Mouse (Mus musculus) heart, embryonic 15.5 days (tissue): ENCODE results near the gene Ssbp3. TPM values are rescaled to one million over a fixed set of nuclear protein-coding genes. Genes with fewer than 3 reads are reported as not detected.
A peak's percentile ranks its signal among the peaks of the same experiment; 100 is the strongest.

ENCODE experiments used
- ATAC-seq: fragments of 200-750 bp; cut with Nextera tagmentation; replicated peaks from 2 replicates; pipeline ENCODE4 v1.8.0; 2017; ENCODE audit warnings: low read depth, moderate TSS enrichment; ENCODE audit not compliant: insufficient number of reproducible peaks, insufficient read depth, low FRiP score
- H3K27ac ChIP-seq: fragments of 300-500 bp; sonication (generic); 2 replicates; pipeline ENCODE4 v1.5.1; 2015; ENCODE audit warnings: mild to moderate bottlenecking, inconsistent platforms
- H3K27me3 ChIP-seq: fragments of 300-500 bp; sonication (generic); 2 replicates; pipeline ENCODE4 v1.6.1; 2015; ENCODE audit warnings: inconsistent platforms
- H3K36me3 ChIP-seq: fragments of 300-500 bp; sonication (generic); 2 replicates; pipeline ENCODE4 v1.6.1; 2015; ENCODE audit warnings: mild to moderate bottlenecking, inconsistent platforms
- H3K4me1 ChIP-seq: fragments of 300-500 bp; sonication (generic); replicated peaks from 2 replicates; pipeline ENCODE4 v1.6.1; 2015; ENCODE audit warnings: inconsistent platforms
- H3K4me2 ChIP-seq: fragments of 300-500 bp; sonication (generic); 2 replicates; pipeline ENCODE4 v1.6.1; 2015; ENCODE audit warnings: inconsistent platforms, mild to moderate bottlenecking, moderate library complexity
- H3K4me3 ChIP-seq: fragments of 300-500 bp; sonication (generic); 2 replicates; pipeline ENCODE4 v1.5.1; 2015; ENCODE audit warnings: mild to moderate bottlenecking, inconsistent platforms
- H3K9ac ChIP-seq: fragments of 300-500 bp; sonication (generic); 2 replicates; pipeline ENCODE4 v1.6.1; 2015; ENCODE audit warnings: mild to moderate bottlenecking, inconsistent platforms
- H3K9me3 ChIP-seq: fragments of 300-500 bp; sonication (generic); replicated peaks from 2 replicates; pipeline ENCODE4 v1.6.1; 2016; ENCODE audit warnings: inconsistent platforms
- WGBS: fragments of 180-500 bp; shearing (Covaris S2); methylation state at CpG from one replicate; pipeline ENCODE4 v1.1.7; 2015; ENCODE audit warnings: mixed read lengths; 5-methylcytosine and 5-hydroxymethylcytosine counted together
- polyA plus RNA-seq: library from polyadenylated mRNA; unstranded; fragments of >200 nt; fragmentation: Nextera tagmentation; extraction: Ambion mirVana; gene quantifications from 2 replicates; pipeline ENCODE4 v1.2.1, GENCODE M21; 2015

Ssbp3 gene
- polyA plus RNA-seq, 1 experiment from 2014 or later = 53.3 TPM

GRCm38 (mm10) chr4:107004346-107004745 lies 93.8 kb downstream of the Ssbp3 start:
- Histone ChIP-seq H3K27me3 (no peaks in the 10 kb centered on the region), H3K9me3 (no peaks in the 10 kb centered on the region), H3K27ac (0 out of 2 replicates have a peak overlapping the region, but pooled peaks have one; percentile 3), H3K36me3 (no peaks in the 10 kb centered on the region), H3K4me2 (no peak overlapping the region), H3K9ac (no peak overlapping the region), H3K4me3 (no peak overlapping the region), H3K4me1 (peaks cover 40% of the 10 kb centered on the region)
- 77% methylated on average over 3 of the region's 3 CpGs for WGBS
- ATAC-seq = no peak

GRCm38 (mm10) chr4:107005166-107005565 lies 94.7 kb downstream of the Ssbp3 start:
- Histone ChIP-seq H3K4me1 (peaks cover 34% of the 10 kb centered on the region), H3K9ac (no peak overlapping the region), H3K27ac (no peak overlapping the region), H3K4me3 (no peak overlapping the region), H3K9me3 (no peaks in the 10 kb centered on the region), H3K36me3 (no peaks in the 10 kb centered on the region; the same call in 1 of the 2 replicates), H3K27me3 (no peaks in the 10 kb centered on the region), H3K4me2 (no peak overlapping the region)
- WGBS = 78% methylated on average over 5 of the region's 5 CpGs
- no peak for ATAC-seq

- H3K4me2 ChIP-seq = no peak overlapping the region
- H3K36me3 ChIP-seq = no peaks in the 10 kb centered on the region; the same call in 1 of the 2 replicates
- no peaks in the 10 kb centered on the region for H3K27me3 ChIP-seq
- no peak overlapping the region for H3K4me3 ChIP-seq
- peaks cover 30% of the 10 kb centered on the region for H3K4me1 ChIP-seq
- no peak for ATAC-seq
- no peak overlapping the region for H3K9ac ChIP-seq
- WGBS = 72% methylated on average over 4 of the region's 4 CpGs
- H3K27ac ChIP-seq = no peak overlapping the region
- H3K9me3 ChIP-seq = no peaks in the 10 kb centered on the region
Measured at GRCm38 (mm10) chr4:107006229-107006628, 95.7 kb downstream of the Ssbp3 start.

GRCm38 (mm10) chr4:107006807-107007206 lies 96.3 kb downstream of the Ssbp3 start:
- Histone ChIP-seq H3K4me2 (no peak overlapping the region), H3K9ac (no peak overlapping the region), H3K4me3 (no peak overlapping the region), H3K27ac (no peak overlapping the region), H3K9me3 (no peaks in the 10 kb centered on the region), H3K4me1 (peaks cover 27% of the 10 kb centered on the region), H3K27me3 (no peaks in the 10 kb centered on the region), H3K36me3 (no peaks in the 10 kb centered on the region; the same call in 1 of the 2 replicates)
- 86% methylated on average over 6 of the region's 6 CpGs for WGBS
- ATAC-seq = no peak

GRCm38 (mm10) chr4:107007359-107007758 lies 96.9 kb downstream of the Ssbp3 start:
- no peaks in the 10 kb centered on the region; the same call in 1 of the 2 replicates for H3K36me3 ChIP-seq
- 90% methylated on average over 8 of the region's 8 CpGs for WGBS
- no peaks in the 10 kb centered on the region for H3K27me3 ChIP-seq
- H3K4me3 ChIP-seq = no peak overlapping the region
- H3K9ac ChIP-seq = no peak overlapping the region
- H3K27ac ChIP-seq = no peak overlapping the region
- no peak for ATAC-seq
- H3K4me1 ChIP-seq = peaks cover 28% of the 10 kb centered on the region
- H3K9me3 ChIP-seq = no peaks in the 10 kb centered on the region
- H3K4me2 ChIP-seq = no peak overlapping the region

GRCm38 (mm10) chr4:107008161-107008560 lies 97.7 kb downstream of the Ssbp3 start:
- H3K27ac ChIP-seq = no peak overlapping the region
- H3K9me3 ChIP-seq = no peaks in the 10 kb centered on the region
- peaks cover 30% of the 10 kb centered on the region for H3K4me1 ChIP-seq
- no peaks in the 10 kb centered on the region; the same call in 1 of the 2 replicates for H3K36me3 ChIP-seq
- H3K9ac ChIP-seq = no peak overlapping the region
- no peak for ATAC-seq
- no peak overlapping the region for H3K4me2 ChIP-seq
- no peak overlapping the region for H3K4me3 ChIP-seq
- no peaks in the 10 kb centered on the region for H3K27me3 ChIP-seq
- 86% methylated on average over 2 of the region's 2 CpGs for WGBS

- H3K36me3 ChIP-seq = no peaks in the 10 kb centered on the region; the same call in 1 of the 2 replicates
- no peaks in the 10 kb centered on the region for H3K9me3 ChIP-seq
- WGBS = 91% methylated on average over 7 of the region's 7 CpGs
- H3K27me3 ChIP-seq = no peaks in the 10 kb centered on the region
- no peak overlapping the region for H3K27ac ChIP-seq
- H3K4me3 ChIP-seq = no peak overlapping the region
- H3K9ac ChIP-seq = no peak overlapping the region
- peaks cover 32% of the 10 kb centered on the region for H3K4me1 ChIP-seq
- no peak overlapping the region for H3K4me2 ChIP-seq
- ATAC-seq = no peak
Measured at GRCm38 (mm10) chr4:107009548-107009947, 99.0 kb downstream of the Ssbp3 start.

GRCm38 (mm10) chr4:107011325-107012004 lies 101.0 kb downstream of the Ssbp3 start:
- 81% methylated on average over 8 of the region's 8 CpGs for WGBS
- H3K4me3 ChIP-seq = no peak overlapping the region
- no peaks in the 10 kb centered on the region for H3K27me3 ChIP-seq
- no peaks in the 10 kb centered on the region for H3K9me3 ChIP-seq
- H3K27ac ChIP-seq = no peak overlapping the region
- H3K9ac ChIP-seq = no peak overlapping the region
- no peak overlapping the region for H3K4me2 ChIP-seq
- no peaks in the 10 kb centered on the region; the same call in 1 of the 2 replicates for H3K36me3 ChIP-seq
- H3K4me1 ChIP-seq = peaks cover 38% of the 10 kb centered on the region
- no peak for ATAC-seq

- no peak overlapping the region for H3K4me2 ChIP-seq
- peaks cover 43% of the 10 kb centered on the region for H3K4me1 ChIP-seq
- H3K36me3 ChIP-seq = no peaks in the 10 kb centered on the region; the same call in 1 of the 2 replicates
- H3K27ac ChIP-seq = peak overlapping the region; percentile 16; the same call in 1 of the 2 replicates
- no peak for ATAC-seq
- no peaks in the 10 kb centered on the region for H3K9me3 ChIP-seq
- 56% methylated on average over 13 of the region's 13 CpGs for WGBS
- no peaks in the 10 kb centered on the region for H3K27me3 ChIP-seq
- no peak overlapping the region for H3K9ac ChIP-seq
- H3K4me3 ChIP-seq = no peak overlapping the region
Measured at GRCm38 (mm10) chr4:107012005-107012478, 101.5 kb downstream of the Ssbp3 start.

GRCm38 (mm10) chr4:107012574-107012973 lies 102.1 kb downstream of the Ssbp3 start:
- 73% methylated on average over 3 of the region's 3 CpGs for WGBS
- Histone ChIP-seq H3K4me1 (peaks cover 49% of the 10 kb centered on the region), H3K4me3 (no peak overlapping the region), H3K9me3 (no peaks in the 10 kb centered on the region), H3K4me2 (no peak overlapping the region), H3K9ac (no peak overlapping the region), H3K36me3 (no peaks in the 10 kb centered on the region; the same call in 1 of the 2 replicates), H3K27ac (peak overlapping the region; percentile 16; the same call in 1 of the 2 replicates), H3K27me3 (no peaks in the 10 kb centered on the region)
- ATAC-seq = no peak

- Histone ChIP-seq H3K4me2 (no peak overlapping the region), H3K4me3 (no peak overlapping the region), H3K9ac (no peak overlapping the region), H3K27ac (no peak overlapping the region; the same call in 1 of the 2 replicates), H3K27me3 (no peaks in the 10 kb centered on the region), H3K9me3 (no peaks in the 10 kb centered on the region), H3K36me3 (no peaks in the 10 kb centered on the region; the same call in 1 of the 2 replicates), H3K4me1 (peaks cover 55% of the 10 kb centered on the region)
- no peak for ATAC-seq
- 77% methylated on average over 6 of the region's 6 CpGs for WGBS
Measured at GRCm38 (mm10) chr4:107013119-107013816, 102.8 kb downstream of the Ssbp3 start.
